Mouse (Mus musculus) retina, embryonic 14.5 days (tissue): ENCODE results near the gene Snf8.

Experiments
- DNase-seq: peaks from one replicate; pipeline ENCODE4 v3.0.0-alpha.2; 2015; ENCODE audit warnings: low spot score

Snf8 gene

GRCm38 (mm10) chr11:96074351-96075176 is 39.9 kb downstream of the Snf8 start:
- DNase-seq: no peak

DNA sequence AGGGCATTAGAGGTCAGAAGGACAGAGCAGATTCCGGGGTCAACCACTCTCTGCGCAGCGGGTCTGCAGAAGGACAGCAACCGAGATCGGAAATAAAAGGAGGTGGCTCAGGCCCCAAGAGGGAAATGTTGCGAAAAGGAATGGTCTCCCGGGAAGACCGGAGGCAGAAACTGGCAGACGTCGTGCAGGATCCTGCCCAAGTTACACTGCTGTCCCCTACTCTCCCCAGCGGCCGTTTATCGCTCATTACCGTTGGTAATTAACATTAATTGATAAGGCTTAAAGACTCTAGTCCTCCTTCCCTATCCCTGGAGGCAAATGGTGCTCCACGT is 40.5 kb downstream of the Snf8 start:
- no peak for DNase-seq

- peak; percentile 99 for DNase-seq
Observed at GRCm38 (mm10) chr11:96075509-96076220, 41.0 kb downstream of the Snf8 start, which contains the start of gene Atp5g1. TSS of gene Atp5g1 (minus strand) at chr11:96075670.

GRCm38 (mm10) chr11:96076221-96077105 is 41.8 kb downstream of the Snf8 start:
- no peak for DNase-seq

GRCm38 (mm10) chr11:96080736-96081135 is 46.1 kb downstream of the Snf8 start:
- DNase-seq: no peak

- DNase-seq: no peak
Observed at GRCm38 (mm10) chr11:96082682-96083081, 48.0 kb downstream of the Snf8 start.

DNA sequence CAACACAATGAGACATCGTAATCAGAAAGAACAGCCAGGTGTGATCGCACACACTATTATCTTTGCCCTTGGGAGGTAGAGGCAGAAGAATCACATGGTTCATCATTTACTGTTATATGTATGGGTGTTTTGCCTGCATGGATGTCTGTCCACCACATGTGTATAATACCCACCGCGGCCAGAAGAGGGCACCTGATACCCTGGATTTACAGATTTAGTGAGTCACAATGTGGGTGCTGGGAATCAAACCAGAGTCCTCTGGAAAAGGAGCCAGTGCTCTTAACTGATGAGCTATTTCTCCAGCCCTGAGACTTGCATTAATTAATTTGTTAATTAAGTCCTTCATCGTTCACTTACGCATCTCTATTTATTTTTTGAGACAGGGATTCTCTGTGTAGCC is 53.3 kb downstream of the Snf8 start:
- no peak for DNase-seq

DNA sequence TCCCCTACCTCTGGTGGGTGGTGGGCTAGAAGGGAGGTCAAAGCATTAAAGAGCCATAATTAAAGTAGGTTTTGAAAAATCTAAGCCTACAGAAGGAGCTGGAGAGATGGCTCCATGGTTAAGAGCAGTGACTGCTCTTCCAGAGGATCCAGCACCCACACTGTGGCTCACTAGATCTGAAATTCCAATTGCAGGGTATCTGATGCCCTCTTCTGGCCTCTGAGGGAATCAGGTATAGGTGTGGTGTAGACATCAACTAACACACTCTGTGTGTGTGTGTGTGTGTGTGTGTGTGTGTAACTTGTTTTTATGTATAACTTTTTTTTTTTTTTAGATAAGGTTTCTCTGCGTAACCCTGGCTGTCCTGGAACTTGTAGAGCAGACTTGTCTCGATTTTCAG is 56.4 kb downstream of the Snf8 start:
- DNase-seq: peak; percentile 60

DNA sequence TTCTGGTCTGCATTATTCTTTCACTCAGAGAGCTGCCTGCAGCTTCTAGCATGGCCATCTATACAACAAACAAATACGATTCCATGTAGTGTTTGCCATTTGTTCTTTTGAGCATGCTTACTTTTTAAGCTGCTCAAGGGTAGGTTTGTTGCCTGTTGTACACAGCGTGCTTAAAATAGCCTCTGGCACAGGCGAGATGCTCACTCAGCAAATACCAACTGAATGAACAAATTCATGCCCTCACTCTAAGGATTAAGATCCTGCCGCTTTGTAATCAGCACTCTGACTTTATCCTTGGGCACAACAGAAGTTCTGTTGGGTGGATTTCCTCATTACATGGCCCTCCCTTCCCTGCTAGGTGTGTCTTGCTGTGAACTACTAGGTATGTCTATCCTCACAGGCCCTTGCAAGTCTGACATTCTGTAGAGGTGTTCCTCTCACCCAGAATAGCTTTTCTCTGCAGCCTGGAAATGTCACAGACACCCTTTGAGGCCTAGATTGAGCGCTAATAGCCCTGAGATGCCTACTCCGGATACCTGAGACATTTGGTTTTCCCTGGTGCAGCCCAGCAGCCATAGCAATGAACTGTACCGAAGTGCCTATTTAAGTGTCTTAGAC is 58.1 kb downstream of the Snf8 start:
- no peak for DNase-seq

- peak; percentile 83 for DNase-seq
Observed at GRCm38 (mm10) chr11:96093361-96093760, 58.7 kb downstream of the Snf8 start.
